Mouse (Mus musculus): ENCODE measurements around the gene Gm14214. TPM values are rescaled to one million over a fixed set of nuclear protein-coding genes. Genes with fewer than 3 reads are reported as not detected.

Gm14214 gene
- polyA plus RNA-seq, 1 experiment = not detected

- peak; percentile 78 for DNase-seq
- TF ChIP-seq POLR2A (IDR thresholded peaks at IDR 0.05; ENCODE audit: borderline replicate concordance, extremely low read depth, low read depth, low read length) (0 out of 2 replicates have a peak, but pooled peaks have one; percentile 4), CTCF (IDR thresholded peaks at IDR 0.05; ENCODE audit: insufficient read depth, low read length) (no peak)
- Histone ChIP-seq H3K4me1 (ENCODE audit: control insufficient read depth, insufficient read depth, low read length) (peaks cover 14% of the 10 kb centered on the region), H3K4me3 (replicated peaks; ENCODE audit: extremely low read depth, low read depth, low read length) (peak overlapping the region; percentile 85)
- under 1% methylated on average over 67 of the region's 67 CpGs for WGBS
Observed at GRCm38 (mm10) chr2:154791661-154792642, 22.1 kb upstream of the Gm14214 start.

DNA sequence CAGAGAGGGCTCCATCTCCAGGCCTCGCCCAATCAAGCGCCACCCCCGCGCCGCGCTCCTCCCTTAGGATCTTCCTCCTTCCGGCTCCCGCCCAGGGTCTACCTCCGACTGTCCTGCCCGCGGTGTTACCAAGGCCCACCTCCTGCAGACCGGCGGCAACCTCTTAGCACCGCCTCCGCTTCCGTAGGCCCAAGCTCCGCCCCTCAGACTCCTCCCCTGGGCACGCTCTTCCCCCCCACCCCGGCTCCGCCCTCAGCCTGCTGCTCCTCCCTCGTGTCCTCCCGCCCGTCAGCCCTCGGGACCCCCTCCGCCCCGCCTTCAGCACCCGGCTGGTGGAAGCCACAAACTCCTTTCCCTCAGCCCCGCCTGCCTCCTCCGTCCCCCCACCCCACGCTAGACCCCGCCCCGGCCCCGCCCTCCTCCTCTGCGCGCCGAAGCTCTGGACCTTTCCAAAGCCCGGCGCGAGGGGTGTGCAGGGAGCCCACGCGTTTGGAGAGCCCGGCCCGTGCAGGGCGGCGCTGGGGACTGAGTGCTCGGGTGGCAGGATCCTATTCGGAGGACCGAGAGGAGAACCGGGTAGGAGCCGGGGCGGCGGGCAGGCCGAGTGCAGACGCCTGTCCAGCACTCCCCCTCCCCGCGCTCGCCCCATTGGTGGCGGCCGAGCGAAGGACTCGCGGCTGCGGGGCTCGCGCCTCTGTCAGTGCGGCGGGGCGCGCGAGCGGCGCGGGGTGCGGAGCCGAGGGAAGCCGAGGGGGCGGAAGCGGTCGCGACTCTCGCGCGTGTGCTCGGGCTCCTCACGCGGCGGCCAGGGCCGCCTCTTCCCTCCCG, 21.0 kb upstream of the Gm14214 start, which contains the start of the genes Raly and a:
Gene Raly (plus strand): TSS at position 441 of the 828 bp plus-strand sequence.
Gene a (plus strand): TSS at position 747 of the 828 bp plus-strand sequence.
- TF ChIP-seq POLR2A (IDR thresholded peaks at IDR 0.05; ENCODE audit: borderline replicate concordance, extremely low read depth, low read depth, low read length) (peak; percentile 96), CTCF (IDR thresholded peaks at IDR 0.05; ENCODE audit: insufficient read depth, low read length) (no peak)
- peak; percentile 92 for DNase-seq
- peak within 1 kb of the TSS; percentile 85 for H3K4me3 ChIP-seq (replicated peaks; ENCODE audit: extremely low read depth, low read depth, low read length)
- peaks cover 14% of the 10 kb centered on the region for H3K4me1 ChIP-seq (ENCODE audit: control insufficient read depth, insufficient read depth, low read length)
- WGBS = under 1% methylated on average over 89 of the region's 89 CpGs

GRCm38 (mm10) chr2:154789977-154790655, 20.3 kb upstream of the Gm14214 start:
- DNase-seq = peak; percentile 14
- WGBS = 12% methylated on average over 14 of the region's 14 CpGs
- H3K4me3 ChIP-seq (replicated peaks; ENCODE audit: extremely low read depth, low read depth, low read length) = peak overlapping the region; percentile 47
- H3K4me1 ChIP-seq (ENCODE audit: control insufficient read depth, insufficient read depth, low read length) = peaks cover 12% of the 10 kb centered on the region
- TF ChIP-seq POLR2A (IDR thresholded peaks at IDR 0.05; ENCODE audit: borderline replicate concordance, extremely low read depth, low read depth, low read length) (0 out of 2 replicates have a peak, but pooled peaks have one; percentile 55), CTCF (IDR thresholded peaks at IDR 0.05; ENCODE audit: insufficient read depth, low read length) (no peak)

- no peak overlapping the region for H3K4me3 ChIP-seq (replicated peaks; ENCODE audit: extremely low read depth, low read depth, low read length)
- WGBS = 67% methylated on average over 6 of the region's 6 CpGs
- no peak for DNase-seq
- TF ChIP-seq POLR2A (IDR thresholded peaks at IDR 0.05; ENCODE audit: borderline replicate concordance, extremely low read depth, low read depth, low read length) (no peak), CTCF (IDR thresholded peaks at IDR 0.05; ENCODE audit: insufficient read depth, low read length) (no peak)
- H3K4me1 ChIP-seq (ENCODE audit: control insufficient read depth, insufficient read depth, low read length) = peaks cover 12% of the 10 kb centered on the region
Observed at GRCm38 (mm10) chr2:154789381-154789780, 19.6 kb upstream of the Gm14214 start.

DNA sequence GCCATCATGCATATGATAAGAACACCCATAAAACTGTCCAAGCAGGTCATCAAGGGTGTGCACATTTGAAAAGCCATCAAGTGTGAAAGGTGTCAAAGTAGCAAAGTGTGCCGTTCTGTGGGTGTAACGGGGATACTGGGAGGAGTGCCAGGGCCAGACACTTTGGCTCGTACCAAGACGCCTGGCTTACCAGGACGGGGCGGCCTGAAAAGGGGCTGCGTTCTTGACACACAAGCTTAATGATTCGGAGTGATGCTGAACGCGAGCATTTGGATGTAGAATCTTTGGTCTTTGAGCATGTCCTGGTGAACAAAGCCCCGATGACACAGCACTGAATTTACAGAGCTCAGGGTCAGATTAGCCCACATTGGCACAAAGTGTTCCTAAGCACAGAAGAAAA, 16.9 kb upstream of the Gm14214 start:
- Histone ChIP-seq H3K4me1 (ENCODE audit: control insufficient read depth, insufficient read depth, low read length) (no peaks in the 10 kb centered on the region), H3K4me3 (replicated peaks; ENCODE audit: extremely low read depth, low read depth, low read length) (no peak overlapping the region)
- 75% methylated on average over 11 of the region's 11 CpGs for WGBS
- TF ChIP-seq CTCF (IDR thresholded peaks at IDR 0.05; ENCODE audit: insufficient read depth, low read length) (no peak), POLR2A (IDR thresholded peaks at IDR 0.05; ENCODE audit: borderline replicate concordance, extremely low read depth, low read depth, low read length) (no peak)
- DNase-seq = no peak

GRCm38 (mm10) chr2:154786187-154786586, 16.4 kb upstream of the Gm14214 start:
- Histone ChIP-seq H3K4me3 (replicated peaks; ENCODE audit: extremely low read depth, low read depth, low read length) (no peak overlapping the region), H3K4me1 (ENCODE audit: control insufficient read depth, insufficient read depth, low read length) (no peaks in the 10 kb centered on the region)
- TF ChIP-seq CTCF (IDR thresholded peaks at IDR 0.05; ENCODE audit: insufficient read depth, low read length) (no peak), POLR2A (IDR thresholded peaks at IDR 0.05; ENCODE audit: borderline replicate concordance, extremely low read depth, low read depth, low read length) (no peak)
- DNase-seq = no peak
- WGBS = 60% methylated on average over 3 of the region's 3 CpGs

- Histone ChIP-seq H3K4me1 (ENCODE audit: control insufficient read depth, insufficient read depth, low read length) (no peaks in the 10 kb centered on the region), H3K4me3 (replicated peaks; ENCODE audit: extremely low read depth, low read depth, low read length) (no peak overlapping the region)
- TF ChIP-seq POLR2A (IDR thresholded peaks at IDR 0.05; ENCODE audit: borderline replicate concordance, extremely low read depth, low read depth, low read length) (no peak), CTCF (IDR thresholded peaks at IDR 0.05; ENCODE audit: insufficient read depth, low read length) (no peak)
- no peak for DNase-seq
- WGBS = 58% methylated on average over 3 of the region's 3 CpGs
Observed at GRCm38 (mm10) chr2:154785284-154785683, 15.5 kb upstream of the Gm14214 start.

DNA sequence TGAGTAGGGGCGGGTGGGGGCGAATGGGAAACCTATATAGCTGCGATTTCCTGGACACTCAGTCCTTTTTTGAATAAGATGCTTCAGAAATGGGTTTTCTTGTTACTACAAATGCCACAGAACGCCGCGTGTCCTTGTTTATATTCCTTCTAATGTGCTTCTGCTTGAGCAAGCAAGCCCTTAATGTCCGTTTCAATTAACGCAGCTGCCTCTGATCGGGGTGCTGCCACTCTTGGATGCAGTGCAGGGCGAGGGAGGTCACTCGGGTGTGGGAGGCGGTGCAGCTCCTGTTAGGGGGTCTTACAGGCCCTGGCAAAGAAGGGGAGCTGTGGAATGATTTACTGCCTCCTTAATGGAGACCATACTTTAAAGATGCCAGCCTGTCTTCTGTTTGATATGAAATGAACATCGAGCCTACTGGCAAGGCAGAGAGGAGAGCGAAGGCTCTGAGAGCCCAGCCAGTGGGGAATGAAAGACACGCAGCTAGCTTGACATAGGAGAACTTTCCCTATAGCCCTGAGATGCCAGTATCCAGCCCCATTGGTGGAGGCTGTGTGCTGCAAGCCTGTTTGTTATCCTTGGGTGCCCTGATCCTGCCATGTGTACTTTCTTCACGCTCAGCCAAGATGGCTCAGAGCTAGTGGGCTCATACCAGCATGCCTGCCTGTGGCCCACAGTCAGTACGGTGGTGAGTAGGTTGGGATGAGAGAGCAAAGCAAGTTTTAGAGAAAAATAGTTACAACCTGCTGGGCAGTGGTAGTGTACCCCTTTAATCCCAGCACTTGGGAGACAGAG, 13.2 kb upstream of the Gm14214 start:
- no peak for DNase-seq
- Histone ChIP-seq H3K4me1 (ENCODE audit: control insufficient read depth, insufficient read depth, low read length) (peaks cover 4% of the 10 kb centered on the region), H3K4me3 (replicated peaks; ENCODE audit: extremely low read depth, low read depth, low read length) (no peak overlapping the region)
- TF ChIP-seq CTCF (IDR thresholded peaks at IDR 0.05; ENCODE audit: insufficient read depth, low read length) (no peak), POLR2A (IDR thresholded peaks at IDR 0.05; ENCODE audit: borderline replicate concordance, extremely low read depth, low read depth, low read length) (no peak)
- WGBS = 75% methylated on average over 17 of the region's 17 CpGs
